Mouse (Mus musculus): ENCODE data around the gene Etnppl. TPM values are rescaled to one million over a fixed set of nuclear protein-coding genes. Genes with fewer than 3 reads are reported as not detected.

Gene Etnppl
- not detected in 2 replicates for polyA plus RNA-seq (2014; fragmentation: Nextera tagmentation; extraction: Ambion mirVana)

DNA sequence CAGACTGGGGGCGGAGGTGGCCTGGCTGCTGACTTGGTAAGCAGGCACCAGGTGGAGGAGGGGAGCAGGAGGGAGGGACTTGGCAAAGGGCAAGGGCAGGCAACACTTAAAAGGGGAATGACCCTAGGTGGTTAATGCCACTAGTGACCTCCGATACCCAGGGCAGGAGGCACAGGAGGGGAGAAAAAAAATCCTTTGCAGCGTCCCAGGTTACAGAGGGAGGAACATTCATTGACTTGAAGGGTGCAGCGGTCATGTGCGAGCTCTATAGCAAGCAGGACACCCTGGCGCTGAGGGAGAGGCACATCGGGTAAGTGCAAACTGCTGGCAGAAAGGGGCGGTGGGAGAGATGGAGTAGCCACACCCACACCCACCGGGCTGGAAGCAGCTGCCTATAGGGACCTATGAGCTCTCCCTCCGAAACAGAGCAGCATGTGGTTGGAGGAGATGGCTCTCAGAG lies at the start of gene Etnppl:
Gene Etnppl (plus strand): TSS at position 10 of the 460 bp plus-strand sequence.
- no peaks in the 10 kb centered on the region for H3K9me3 ChIP-seq (ENCODE audit: control insufficient read depth, low read length)
- H3K4me1 ChIP-seq (replicated peaks; ENCODE audit: control insufficient read depth, insufficient read depth, low read length): no peaks in the 10 kb centered on the region
- peak within 1 kb of the TSS; percentile 20 for H3K4me3 ChIP-seq (ENCODE audit: low read depth, low read length)
- H3K27ac ChIP-seq (ENCODE audit: low read depth): no peak within 1 kb of the TSS
- H3K4me2 ChIP-seq (ENCODE audit: low read length): peak within 1 kb of the TSS; percentile 45
- H3K9ac ChIP-seq (ENCODE audit: low read length): no peak within 1 kb of the TSS
- H3K36me3 ChIP-seq (ENCODE audit: control insufficient read depth, insufficient read depth, low read length): no peaks in the 10 kb centered on the region
- no peak for ATAC-seq (replicated peaks; ENCODE audit: low FRiP score, low TSS enrichment, low read depth)
- WGBS: 2% methylated on average over 10 of the region's 10 CpGs
- H3K27me3 ChIP-seq (replicated peaks; ENCODE audit: control insufficient read depth, insufficient read depth, low read length): no peaks in the 10 kb centered on the region; the same call in 1 of the 2 replicates
- DNase-seq (ENCODE audit: low spot score): peak; percentile 56

DNA sequence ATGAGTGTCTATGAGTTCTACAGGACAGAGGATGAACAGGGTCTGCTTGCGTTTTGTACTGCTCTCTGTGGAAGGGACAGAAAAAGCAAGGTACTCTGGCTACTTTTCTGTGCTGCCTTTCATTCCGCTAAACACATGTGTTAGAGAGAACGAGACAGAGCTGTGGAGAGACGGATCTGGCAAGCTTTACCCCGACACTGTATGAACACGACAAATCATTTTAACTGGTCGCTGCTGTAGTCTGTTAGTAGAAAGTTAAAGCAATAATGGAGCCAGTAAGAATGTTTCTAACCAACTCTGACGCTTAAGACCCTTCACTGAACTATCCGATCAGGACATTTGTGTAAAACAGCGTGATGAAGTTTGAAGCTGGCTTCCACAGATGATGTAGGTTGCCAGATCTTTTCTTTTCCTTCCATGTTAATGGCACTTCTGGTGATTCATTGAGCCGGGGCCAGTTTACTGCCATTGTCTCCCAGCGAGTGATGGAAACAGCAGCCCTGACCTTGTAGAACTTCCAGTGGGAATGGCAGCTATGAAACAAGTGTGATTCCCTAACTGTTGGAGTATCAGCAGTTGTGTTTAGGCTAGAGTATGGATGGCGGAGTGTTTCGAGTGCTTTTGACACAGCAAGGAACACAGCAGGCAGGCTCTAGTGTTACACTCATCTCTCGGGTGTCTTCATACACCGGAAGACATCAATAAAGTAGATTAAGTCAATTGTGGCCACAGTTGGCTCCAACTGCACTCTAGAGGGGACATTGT lies 48.7 kb upstream of the Etnppl start:
- Histone ChIP-seq H3K27me3 (replicated peaks; ENCODE audit: control insufficient read depth, insufficient read depth, low read length) (no peaks in the 10 kb centered on the region), H3K4me1 (replicated peaks; ENCODE audit: control insufficient read depth, insufficient read depth, low read length) (no peaks in the 10 kb centered on the region), H3K9ac (ENCODE audit: low read length) (no peak overlapping the region), H3K9me3 (ENCODE audit: control insufficient read depth, low read length) (no peaks in the 10 kb centered on the region), H3K36me3 (ENCODE audit: control insufficient read depth, insufficient read depth, low read length) (no peaks in the 10 kb centered on the region), H3K4me2 (ENCODE audit: low read length) (no peak overlapping the region), H3K27ac (ENCODE audit: low read depth) (no peak overlapping the region), H3K4me3 (ENCODE audit: low read depth, low read length) (no peak overlapping the region)
- DNase-seq (ENCODE audit: low spot score) (no peak), ATAC-seq (replicated peaks; ENCODE audit: low FRiP score, low TSS enrichment, low read depth) (no peak)
- 57% methylated on average over 16 of the region's 16 CpGs for WGBS

DNA sequence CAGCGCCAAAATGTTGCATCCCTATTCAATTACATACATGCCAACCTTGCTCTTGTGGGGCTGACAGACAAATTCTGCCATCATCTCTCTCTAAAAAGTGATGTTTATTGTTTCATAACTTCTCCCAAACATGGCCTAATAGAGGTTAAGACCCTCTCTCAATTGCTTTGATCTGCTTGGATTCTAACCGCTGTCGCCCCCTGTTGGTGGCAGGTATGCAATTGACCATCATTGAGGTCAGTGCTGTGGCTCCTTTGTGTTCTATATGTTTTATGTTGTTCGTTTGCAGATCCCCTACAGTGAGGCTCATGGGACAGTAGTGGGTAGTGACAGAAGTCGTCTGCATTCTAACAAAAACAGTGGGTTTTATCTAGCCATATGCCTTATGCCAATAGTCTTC lies 44.0 kb upstream of the Etnppl start:
- ATAC-seq (replicated peaks; ENCODE audit: low FRiP score, low TSS enrichment, low read depth) (no peak), DNase-seq (ENCODE audit: low spot score) (no peak)
- H3K27ac ChIP-seq (ENCODE audit: low read depth): no peak overlapping the region
- no peaks in the 10 kb centered on the region for H3K4me1 ChIP-seq (replicated peaks; ENCODE audit: control insufficient read depth, insufficient read depth, low read length)
- H3K9ac ChIP-seq (ENCODE audit: low read length): no peak overlapping the region
- H3K27me3 ChIP-seq (replicated peaks; ENCODE audit: control insufficient read depth, insufficient read depth, low read length): no peaks in the 10 kb centered on the region
- H3K9me3 ChIP-seq (ENCODE audit: control insufficient read depth, low read length): no peaks in the 10 kb centered on the region
- 75% methylated on average over 5 of the region's 5 CpGs for WGBS
- no peak overlapping the region for H3K4me2 ChIP-seq (ENCODE audit: low read length)
- H3K36me3 ChIP-seq (ENCODE audit: control insufficient read depth, insufficient read depth, low read length): no peaks in the 10 kb centered on the region
- no peak overlapping the region for H3K4me3 ChIP-seq (ENCODE audit: low read depth, low read length)

DNA sequence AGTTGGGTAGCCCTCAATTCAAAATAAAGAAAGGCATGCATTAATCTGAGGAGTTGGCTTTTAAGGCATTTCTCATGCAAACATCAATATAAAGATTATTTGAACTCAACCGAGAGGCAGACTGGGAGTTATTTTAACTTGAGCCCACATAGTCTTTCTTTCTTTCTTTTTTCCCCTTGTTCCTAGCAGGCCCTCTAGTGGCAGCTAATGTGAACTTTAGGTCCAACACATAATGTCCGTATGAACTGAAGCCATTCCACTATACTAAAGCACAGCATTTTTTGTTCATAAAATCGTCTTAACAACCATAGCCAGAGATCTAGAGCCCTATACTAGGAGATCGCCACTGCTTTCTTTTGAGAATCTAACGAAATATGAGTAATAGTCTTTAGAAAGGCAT lies 42.6 kb upstream of the Etnppl start:
- Histone ChIP-seq H3K27ac (ENCODE audit: low read depth) (no peak overlapping the region), H3K4me1 (replicated peaks; ENCODE audit: control insufficient read depth, insufficient read depth, low read length) (no peaks in the 10 kb centered on the region), H3K4me2 (ENCODE audit: low read length) (no peak overlapping the region), H3K36me3 (ENCODE audit: control insufficient read depth, insufficient read depth, low read length) (no peaks in the 10 kb centered on the region), H3K4me3 (ENCODE audit: low read depth, low read length) (no peak overlapping the region), H3K9me3 (ENCODE audit: control insufficient read depth, low read length) (no peaks in the 10 kb centered on the region), H3K9ac (ENCODE audit: low read length) (no peak overlapping the region), H3K27me3 (replicated peaks; ENCODE audit: control insufficient read depth, insufficient read depth, low read length) (no peaks in the 10 kb centered on the region)
- no peak for DNase-seq (ENCODE audit: low spot score)
- WGBS: 19% methylated on average over 5 of the region's 5 CpGs
- no peak for ATAC-seq (replicated peaks; ENCODE audit: low FRiP score, low TSS enrichment, low read depth)

DNA sequence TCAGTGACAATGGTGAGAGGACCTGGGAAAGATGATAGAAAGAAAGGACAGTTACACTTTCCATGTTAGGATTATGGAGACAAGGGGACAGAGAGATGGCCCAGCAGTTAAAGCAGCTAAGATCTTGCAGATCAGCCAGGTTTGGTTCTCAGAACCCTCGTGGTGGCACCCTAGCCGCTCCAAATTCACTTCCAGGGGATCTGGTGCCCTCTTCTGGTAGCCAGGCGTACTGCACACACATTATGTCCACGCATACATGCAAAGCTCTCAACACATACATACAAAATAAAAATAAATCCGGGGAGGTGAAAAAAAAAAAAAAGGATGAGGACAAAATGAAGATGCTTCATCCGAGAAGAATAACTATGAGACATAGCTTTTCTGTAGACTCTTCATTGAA lies 40.6 kb upstream of the Etnppl start:
- ATAC-seq (replicated peaks; ENCODE audit: low FRiP score, low TSS enrichment, low read depth): no peak
- no peak overlapping the region for H3K9ac ChIP-seq (ENCODE audit: low read length)
- H3K4me1 ChIP-seq (replicated peaks; ENCODE audit: control insufficient read depth, insufficient read depth, low read length): peaks cover 5% of the 10 kb centered on the region; the same call in 1 of the 2 replicates
- H3K9me3 ChIP-seq (ENCODE audit: control insufficient read depth, low read length): no peaks in the 10 kb centered on the region
- no peak overlapping the region for H3K4me2 ChIP-seq (ENCODE audit: low read length)
- no peak for DNase-seq (ENCODE audit: low spot score)
- H3K27ac ChIP-seq (ENCODE audit: low read depth): no peak overlapping the region
- WGBS: 70% methylated on average over 6 of the region's 6 CpGs
- H3K27me3 ChIP-seq (replicated peaks; ENCODE audit: control insufficient read depth, insufficient read depth, low read length): no peaks in the 10 kb centered on the region
- H3K36me3 ChIP-seq (ENCODE audit: control insufficient read depth, insufficient read depth, low read length): no peaks in the 10 kb centered on the region
- H3K4me3 ChIP-seq (ENCODE audit: low read depth, low read length): no peak overlapping the region

DNA sequence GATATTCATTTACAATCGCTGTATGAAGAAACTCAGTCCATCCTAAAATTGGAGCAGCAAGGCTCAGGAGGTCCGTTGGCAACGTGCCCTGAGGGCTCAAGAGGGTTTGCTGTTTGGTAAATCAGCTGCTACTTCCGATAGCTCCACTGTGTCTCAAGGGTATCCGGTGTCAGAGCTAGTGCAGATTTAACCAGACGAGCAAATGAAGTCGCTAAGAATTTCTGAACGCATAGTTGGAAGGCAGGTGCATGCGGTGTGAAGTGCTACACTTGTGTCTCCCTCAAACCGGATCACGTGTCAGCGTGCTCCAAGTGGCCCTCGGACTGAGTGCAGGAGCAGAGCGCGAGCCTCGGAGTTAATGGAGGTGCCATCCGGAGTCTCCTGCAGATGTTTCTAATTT lies 37.7 kb upstream of the Etnppl start:
- H3K27ac ChIP-seq (ENCODE audit: low read depth): no peak overlapping the region
- H3K9me3 ChIP-seq (ENCODE audit: control insufficient read depth, low read length): no peaks in the 10 kb centered on the region
- no peak overlapping the region for H3K4me3 ChIP-seq (ENCODE audit: low read depth, low read length)
- no peaks in the 10 kb centered on the region for H3K27me3 ChIP-seq (replicated peaks; ENCODE audit: control insufficient read depth, insufficient read depth, low read length)
- no peak overlapping the region for H3K4me2 ChIP-seq (ENCODE audit: low read length)
- no peak for ATAC-seq (replicated peaks; ENCODE audit: low FRiP score, low TSS enrichment, low read depth)
- 75% methylated on average over 17 of the region's 17 CpGs for WGBS
- H3K4me1 ChIP-seq (replicated peaks; ENCODE audit: control insufficient read depth, insufficient read depth, low read length): peaks cover 5% of the 10 kb centered on the region; the same call in 1 of the 2 replicates
- no peaks in the 10 kb centered on the region for H3K36me3 ChIP-seq (ENCODE audit: control insufficient read depth, insufficient read depth, low read length)
- no peak for DNase-seq (ENCODE audit: low spot score)
- no peak overlapping the region for H3K9ac ChIP-seq (ENCODE audit: low read length)

DNA sequence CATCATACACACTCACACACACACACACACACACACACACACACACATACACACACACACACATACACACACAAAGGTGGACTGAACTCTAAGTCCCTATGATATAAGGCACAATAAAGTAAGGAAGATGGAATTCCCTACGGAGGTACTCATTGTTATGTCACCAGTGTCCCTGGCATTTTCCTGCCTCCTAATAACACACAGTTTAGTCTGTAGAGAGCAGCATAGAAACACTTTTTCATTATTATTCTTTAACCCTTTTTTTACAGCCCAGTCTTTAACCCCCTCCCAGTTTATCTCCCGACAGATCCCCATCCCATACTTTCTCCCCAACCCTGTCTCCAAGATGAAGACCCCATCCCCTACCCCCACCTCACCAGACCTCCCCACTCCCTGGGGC lies 35.7 kb upstream of the Etnppl start:
- no peaks in the 10 kb centered on the region for H3K36me3 ChIP-seq (ENCODE audit: control insufficient read depth, insufficient read depth, low read length)
- no peaks in the 10 kb centered on the region for H3K27me3 ChIP-seq (replicated peaks; ENCODE audit: control insufficient read depth, insufficient read depth, low read length)

DNA sequence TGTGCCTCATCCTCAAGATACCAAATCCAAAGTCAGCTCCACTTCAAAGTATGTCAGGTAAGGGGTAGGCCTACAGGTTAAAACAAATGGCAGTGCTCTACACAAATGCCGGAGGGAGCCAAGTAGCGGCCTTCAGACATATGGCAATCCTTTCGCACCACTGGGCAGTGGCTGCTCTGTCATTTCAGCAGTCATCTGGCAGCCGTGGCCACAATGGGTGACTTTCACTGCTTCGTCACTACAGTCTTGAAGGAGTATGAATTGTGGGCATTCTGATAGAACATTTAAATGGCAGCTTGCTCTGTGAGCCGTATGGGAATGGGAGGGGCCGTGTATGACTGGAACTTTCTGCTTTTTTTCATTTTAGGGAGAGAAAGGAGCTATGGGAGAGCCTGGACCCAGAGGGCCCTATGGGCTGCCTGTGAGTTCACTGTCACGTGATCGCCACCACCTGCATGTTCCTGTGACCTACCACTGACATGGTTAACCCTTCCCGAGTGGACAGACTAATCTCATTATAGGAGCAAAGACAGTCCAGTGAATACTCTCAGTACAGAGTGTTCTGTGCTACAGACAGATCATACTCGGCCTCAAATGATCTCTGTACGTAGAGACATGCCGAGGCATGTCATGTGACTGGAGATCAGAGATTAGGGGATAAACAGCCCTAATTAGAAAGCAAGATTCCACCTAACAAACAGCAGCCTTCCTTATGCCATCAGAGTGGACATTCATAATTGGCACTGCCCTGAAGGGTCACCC lies 34.2 kb upstream of the Etnppl start:
- ATAC-seq (replicated peaks; ENCODE audit: low FRiP score, low TSS enrichment, low read depth) (no peak), DNase-seq (ENCODE audit: low spot score) (no peak)
- 85% methylated on average over 13 of the region's 13 CpGs for WGBS
- Histone ChIP-seq H3K27ac (ENCODE audit: low read depth) (no peak overlapping the region), H3K4me2 (ENCODE audit: low read length) (no peak overlapping the region), H3K9ac (ENCODE audit: low read length) (no peak overlapping the region), H3K4me1 (replicated peaks; ENCODE audit: control insufficient read depth, insufficient read depth, low read length) (peaks cover 5% of the 10 kb centered on the region; the same call in 1 of the 2 replicates), H3K4me3 (ENCODE audit: low read depth, low read length) (no peak overlapping the region), H3K9me3 (ENCODE audit: control insufficient read depth, low read length) (no peaks in the 10 kb centered on the region), H3K27me3 (replicated peaks; ENCODE audit: control insufficient read depth, insufficient read depth, low read length) (no peaks in the 10 kb centered on the region), H3K36me3 (ENCODE audit: control insufficient read depth, insufficient read depth, low read length) (no peaks in the 10 kb centered on the region)

More for the DNA sequence above, 35.7 kb upstream of the Etnppl start:
- no peak for DNase-seq (ENCODE audit: low spot score)
- no peak overlapping the region for H3K4me3 ChIP-seq (ENCODE audit: low read depth, low read length)
- ATAC-seq (replicated peaks; ENCODE audit: low FRiP score, low TSS enrichment, low read depth): no peak
- H3K4me2 ChIP-seq (ENCODE audit: low read length): no peak overlapping the region
- H3K27ac ChIP-seq (ENCODE audit: low read depth): no peak overlapping the region
- H3K4me1 ChIP-seq (replicated peaks; ENCODE audit: control insufficient read depth, insufficient read depth, low read length): peaks cover 5% of the 10 kb centered on the region; the same call in 1 of the 2 replicates
- WGBS: 88% methylated on average over 2 of the region's 2 CpGs
- H3K9me3 ChIP-seq (ENCODE audit: control insufficient read depth, low read length): no peaks in the 10 kb centered on the region
- H3K9ac ChIP-seq (ENCODE audit: low read length): no peak overlapping the region
